In genomic region chr5:123300496-123301034, GRCm38 (mm10) we compare ENCODE assay signal across 15 mouse cellular contexts. TPM values are rescaled to one million over a fixed set of nuclear protein-coding genes. Genes with fewer than 3 reads are reported as not detected.
DNase-seq lines count a peak whose midpoint lies in the region; ATAC-seq and TF ChIP-seq lines count a peak whose summit lies in the region.
"Had no signal": no experiment of that assay in that cellular context is flagged by ENCODE, and none has a peak within 500 bp of the region (broad histone marks: within the 10 kb centered on the region; RNA-seq: fewer than 3 reads in every experiment).

No protein-coding gene starts in this region.

- H3K9me3 ChIP-seq in kidney, embryonic 15.5 days (replicated peaks), result no peaks in the 10 kb centered on the region
- no peaks in the 10 kb centered on the region for H3K9me3 ChIP-seq in embryonic facial prominence, embryonic 14.5 days (ENCODE audit: control insufficient read depth, low read length)
- no peaks in the 10 kb centered on the region for H3K9me3 ChIP-seq in limb, embryonic 14.5 days (ENCODE audit: control insufficient read depth, low read length)
- no peaks in the 10 kb centered on the region for H3K9me3 ChIP-seq in intestine, embryonic 15.5 days

- no peak overlapping the region for H3K4me3 ChIP-seq in kidney, embryonic 15.5 days (replicated peaks)
- H3K4me3 ChIP-seq in embryonic facial prominence, embryonic 14.5 days (ENCODE audit: low read depth, low read length), result no peak overlapping the region
- no peak overlapping the region for H3K4me3 ChIP-seq in limb, embryonic 14.5 days (replicated peaks; ENCODE audit: low read length)
- no peak overlapping the region for H3K4me3 ChIP-seq in intestine, embryonic 15.5 days (replicated peaks)
- H3K4me3 ChIP-seq: left cerebral cortex, adult 2 months; myocyte had no signal

- TF ChIP-seq CTCF in brain, embryonic 14.5 days (IDR thresholded peaks at IDR 0.05; ENCODE audit: borderline replicate concordance, extremely low read depth, insufficient read depth, insufficient read length), result no peak

- H3K36me3 ChIP-seq in kidney, embryonic 15.5 days, result no peaks in the 10 kb centered on the region
- H3K36me3 ChIP-seq in embryonic facial prominence, embryonic 14.5 days (ENCODE audit: control insufficient read depth, insufficient read depth, low read length), result no peaks in the 10 kb centered on the region
- H3K36me3 ChIP-seq in limb, embryonic 14.5 days (ENCODE audit: control insufficient read depth, insufficient read depth, low read length), result no peaks in the 10 kb centered on the region
- H3K36me3 ChIP-seq in intestine, embryonic 15.5 days, result no peaks in the 10 kb centered on the region

- H3K9ac ChIP-seq in kidney, embryonic 15.5 days, result no peak overlapping the region
- H3K9ac ChIP-seq in embryonic facial prominence, embryonic 14.5 days (ENCODE audit: low read depth, low read length), result peak overlapping the region; percentile 26; the same call in 1 of the 2 replicates
- H3K9ac ChIP-seq in limb, embryonic 14.5 days (ENCODE audit: low read depth, low read length, severe bottlenecking), result no peak overlapping the region
- no peak overlapping the region for H3K9ac ChIP-seq in intestine, embryonic 15.5 days

- 65% methylated on average over 8 of the region's 8 CpGs for WGBS in kidney, embryonic 15.5 days
- 72% methylated on average over 8 of the region's 8 CpGs for WGBS in embryonic facial prominence, embryonic 14.5 days
- 41% methylated on average over 8 of the region's 8 CpGs for WGBS in limb, embryonic 14.5 days
- 67% methylated on average over 8 of the region's 8 CpGs for WGBS in intestine, embryonic 15.5 days

- ATAC-seq in kidney, embryonic 15.5 days (replicated peaks; ENCODE audit: low FRiP score), result no peak
- no peak for ATAC-seq in embryonic facial prominence, embryonic 14.5 days (ENCODE audit: low read depth)
- no peak for ATAC-seq in limb, embryonic 14.5 days (ENCODE audit: low FRiP score, low read depth)
- no peak for ATAC-seq in intestine, embryonic 15.5 days
- ATAC-seq: CD4-positive, CD25-positive, alpha-beta regulatory T cell, adult 4 months had no signal

- DNase-seq in kidney, adult 9 months, result no peak
- DNase-seq in brain, embryonic 14.5 days (ENCODE audit: low read depth), result peak; percentile 77
- no peak for DNase-seq in embryonic facial prominence, embryonic 14.5 days (ENCODE audit: low spot score)
- no peak for DNase-seq in limb, embryonic 14.5 days (ENCODE audit: low spot score)
- no peak for DNase-seq in adrenal gland, postnatal 4 days (ENCODE audit: low spot score in 2 of 2)
- DNase-seq: cerebellum, adult 11-12 months; kidney, adult 11 months; liver; lung, adult 2 months; spleen, adult 18-20 months had no signal

- TF ChIP-seq POLR2A in brain, embryonic 14.5 days (IDR thresholded peaks at IDR 0.05; ENCODE audit: borderline replicate concordance, extremely low read depth, insufficient read depth, insufficient read length, poor library complexity, severe bottlenecking), result no peak
- TF ChIP-seq POLR2A in limb, embryonic 14.5 days (IDR thresholded peaks at IDR 0.05; ENCODE audit: borderline replicate concordance, extremely low read depth, insufficient read depth, insufficient read length), result no peak

- no peaks in the 10 kb centered on the region for H3K27me3 ChIP-seq in kidney, embryonic 15.5 days
- no peaks in the 10 kb centered on the region for H3K27me3 ChIP-seq in embryonic facial prominence, embryonic 14.5 days (replicated peaks; ENCODE audit: control insufficient read depth, insufficient read depth, low read length)
- H3K27me3 ChIP-seq in limb, embryonic 14.5 days (ENCODE audit: control insufficient read depth, insufficient read depth, low read length), result no peaks in the 10 kb centered on the region
- H3K27me3 ChIP-seq in intestine, embryonic 15.5 days (replicated peaks), result no peaks in the 10 kb centered on the region

- peaks cover 30% of the 10 kb centered on the region for H3K4me1 ChIP-seq in kidney, embryonic 15.5 days
- H3K4me1 ChIP-seq in embryonic facial prominence, embryonic 14.5 days (ENCODE audit: control insufficient read depth, insufficient read depth, low read length), result peaks cover 11% of the 10 kb centered on the region; the same call in 1 of the 2 replicates
- peaks cover 7% of the 10 kb centered on the region; the same call in 1 of the 2 replicates for H3K4me1 ChIP-seq in limb, embryonic 14.5 days (ENCODE audit: control insufficient read depth, insufficient read depth, low read length)
- H3K4me1 ChIP-seq in intestine, embryonic 15.5 days (replicated peaks), result no peaks in the 10 kb centered on the region; the same call in 1 of the 2 replicates

- H3K27ac ChIP-seq in kidney, embryonic 15.5 days, result 0 out of 2 replicates have a peak overlapping the region, but pooled peaks have one; percentile 28
- no peak overlapping the region; the same call in 1 of the 2 replicates for H3K27ac ChIP-seq in embryonic facial prominence, embryonic 14.5 days (replicated peaks; ENCODE audit: low read depth, low read length)
- H3K27ac ChIP-seq in limb, embryonic 14.5 days (replicated peaks; ENCODE audit: low read depth, low read length), result no peak overlapping the region
- no peak overlapping the region for H3K27ac ChIP-seq in intestine, embryonic 15.5 days
- H3K27ac ChIP-seq: left cerebral cortex, adult 2 months had no signal

- 0 out of 2 replicates have a peak overlapping the region, but pooled peaks have one; percentile 48 for H3K4me2 ChIP-seq in kidney, embryonic 15.5 days
- H3K4me2 ChIP-seq in embryonic facial prominence, embryonic 14.5 days (ENCODE audit: low read depth, low read length), result peak overlapping the region; percentile 26; the same call in 1 of the 2 replicates
- H3K4me2 ChIP-seq in limb, embryonic 14.5 days (replicated peaks; ENCODE audit: low read depth, low read length, severe bottlenecking), result 0 out of 2 replicates have a peak overlapping the region, but pooled peaks have one; percentile 4
- no peak overlapping the region for H3K4me2 ChIP-seq in intestine, embryonic 15.5 days (replicated peaks)

RNA-seq across cellular contexts. Expression of gene Bcl7a, which starts 43.1 kb away (rescaled TPM):
- polyA plus RNA-seq in kidney, embryonic 15.5 days (2015; fragmentation: Nextera tagmentation; extraction: Ambion mirVana), result 41.7 and 42.5 TPM in 2 replicates
- 46.4 and 53.2 TPM in 2 replicates for polyA plus RNA-seq in brain, embryonic 14.5 days (2012; rRNA removed)
- 19.1 and 19.7 TPM in 2 replicates for polyA plus RNA-seq in embryonic facial prominence, embryonic 14.5 days (2014; fragmentation: Nextera tagmentation; extraction: Ambion mirVana)
- 28.3 and 31.4 TPM in 2 replicates for polyA plus RNA-seq in limb, embryonic 14.5 days (2012; rRNA removed)
- 20.1 and 25.4 TPM in 2 replicates for polyA plus RNA-seq in limb, embryonic 14.5 days (2014; fragmentation: Nextera tagmentation; extraction: Ambion mirVana)
- 10 to 100 TPM; 21.8 to 29.2 TPM for total RNA-seq in adrenal gland, postnatal 4 days (2021)
- 15.9 and 16.4 TPM in 2 replicates for polyA plus RNA-seq in intestine, embryonic 15.5 days (2015; fragmentation: Nextera tagmentation; extraction: Ambion mirVana)

RNA-seq across cellular contexts. Expression of gene Wdr66, which starts 48.7 kb away (rescaled TPM):
- polyA plus RNA-seq in kidney, embryonic 15.5 days (2015; fragmentation: Nextera tagmentation; extraction: Ambion mirVana), result 1.5 and 1.7 TPM in 2 replicates
- 2.1 and 2.7 TPM in 2 replicates for polyA plus RNA-seq in brain, embryonic 14.5 days (2012; rRNA removed)
- polyA plus RNA-seq in embryonic facial prominence, embryonic 14.5 days (2014; fragmentation: Nextera tagmentation; extraction: Ambion mirVana), result 2.5 and 3.2 TPM in 2 replicates
- 0.86 and 0.87 TPM in 2 replicates for polyA plus RNA-seq in limb, embryonic 14.5 days (2012; rRNA removed)
- polyA plus RNA-seq in limb, embryonic 14.5 days (2014; fragmentation: Nextera tagmentation; extraction: Ambion mirVana), result 0.50 and 0.53 TPM in 2 replicates
- total RNA-seq in adrenal gland, postnatal 4 days (2021), result 1 to 10 TPM in 1 of 2 experiments, under 1 TPM in 1; 0.68 to 1.0 TPM
- 0.74 and 0.79 TPM in 2 replicates for polyA plus RNA-seq in intestine, embryonic 15.5 days (2015; fragmentation: Nextera tagmentation; extraction: Ambion mirVana)
